Mouse (Mus musculus): ENCODE data around the gene Cul7. TPM values are rescaled to one million over a fixed set of nuclear protein-coding genes. Genes with fewer than 3 reads are reported as not detected.
A peak's percentile ranks its signal among the peaks of the same experiment; 100 is the strongest.

Cul7 gene
- polyA plus RNA-seq, 1 experiment from 2014 or later: 33.6 TPM

DNA sequence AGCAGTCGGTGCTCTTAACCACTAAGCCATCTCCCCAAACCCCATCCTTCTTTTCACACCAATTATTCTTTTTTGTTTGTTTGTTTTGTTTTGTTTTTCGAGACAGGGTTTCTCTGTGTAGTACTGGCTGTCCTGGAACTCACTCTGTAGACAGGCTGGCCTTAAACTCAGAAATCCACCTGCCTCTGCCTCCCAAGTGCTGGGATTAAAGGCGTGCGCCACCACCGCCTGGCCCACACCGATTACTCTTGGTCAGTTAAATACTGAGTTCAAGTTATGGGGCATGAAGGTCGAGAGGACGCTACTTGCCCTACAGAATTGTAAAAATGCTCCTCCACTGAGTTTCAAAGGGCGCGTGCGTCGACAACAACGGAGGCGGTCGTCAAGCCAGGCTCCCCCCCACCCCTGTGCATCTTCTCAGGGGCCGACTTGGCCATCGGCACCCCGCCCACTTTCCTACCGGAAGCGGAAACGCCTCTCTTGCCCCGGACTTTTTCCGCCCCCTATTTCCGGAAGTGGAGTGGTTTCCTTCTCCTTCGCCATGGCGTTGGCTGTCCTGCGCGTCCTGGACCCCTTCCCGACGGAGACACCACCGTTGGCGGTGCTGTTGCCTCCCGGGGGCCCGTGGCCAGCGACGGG lies 60.9 kb downstream of the Cul7 start, which contains the start of gene Pex6:
Gene Pex6, plus strand, starts transcription at position 505 of the 639 bp plus-strand sequence.
- 8% methylated on average over 36 of the region's 36 CpGs for WGBS (ENCODE audit: insufficient replicate concordance)
- H3K9ac ChIP-seq (ENCODE audit: low read depth, low read length): peak within 1 kb of the TSS; percentile 90
- H3K4me2 ChIP-seq: peak within 1 kb of the TSS; percentile 99
- no peaks in the 10 kb centered on the region for H3K27me3 ChIP-seq (ENCODE audit: control insufficient read depth, insufficient read depth, low read length)
- no peaks in the 10 kb centered on the region for H3K9me3 ChIP-seq (replicated peaks; ENCODE audit: control insufficient read depth, low read length)
- H3K4me3 ChIP-seq (ENCODE audit: low read depth, low read length): peak within 1 kb of the TSS; percentile 99
- H3K4me1 ChIP-seq (ENCODE audit: control insufficient read depth, insufficient read depth, low read length): peaks cover 14% of the 10 kb centered on the region
- H3K36me3 ChIP-seq (ENCODE audit: control insufficient read depth, insufficient read depth, low read length): peaks cover 12% of the 10 kb centered on the region
- H3K27ac ChIP-seq (ENCODE audit: low read depth, low read length): peak within 1 kb of the TSS; percentile 68
- peak; percentile 86 for ATAC-seq (replicated peaks; ENCODE audit: insufficient number of reproducible peaks, low FRiP score, low TSS enrichment)

DNA sequence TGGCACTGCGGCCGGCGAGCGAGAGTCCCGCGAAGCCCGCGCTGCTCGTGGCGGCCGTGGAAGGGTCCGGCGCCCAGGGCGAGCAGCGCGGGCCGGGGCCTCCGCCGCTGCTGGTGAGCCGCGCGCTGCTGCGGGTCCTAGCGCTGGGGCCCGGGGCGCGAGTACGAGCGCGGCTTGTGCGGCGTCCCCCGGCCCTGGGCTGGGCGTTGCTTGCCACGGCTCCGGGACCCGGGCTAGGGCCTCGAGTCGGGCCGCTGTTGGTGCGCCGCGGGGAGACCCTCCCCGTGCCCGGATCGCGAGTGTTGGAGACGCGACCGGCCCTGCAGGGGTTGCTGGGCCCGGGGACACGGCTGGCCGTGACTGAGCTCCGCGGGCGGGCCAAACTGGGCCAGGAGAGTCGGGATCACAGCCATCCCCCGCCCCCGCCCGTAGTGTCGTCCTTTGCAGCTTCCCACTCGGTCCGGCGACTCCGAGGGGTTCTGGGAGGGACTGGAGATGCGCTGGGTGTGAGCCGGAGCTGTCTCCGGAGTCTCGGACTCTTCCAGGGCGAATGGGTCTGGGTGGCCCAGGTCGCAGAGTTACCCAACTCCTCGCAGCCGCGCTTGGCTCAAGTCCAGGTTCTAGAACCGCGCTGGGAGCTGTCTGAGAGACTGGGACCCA lies 61.6 kb downstream of the Cul7 start:
- peak overlapping the region; percentile 99 for H3K4me3 ChIP-seq (ENCODE audit: low read depth, low read length)
- H3K9me3 ChIP-seq (replicated peaks; ENCODE audit: control insufficient read depth, low read length): no peaks in the 10 kb centered on the region
- H3K4me2 ChIP-seq: peak overlapping the region; percentile 99
- 0 out of 2 replicates have a peak, but pooled peaks have one; percentile 17 for ATAC-seq (replicated peaks; ENCODE audit: insufficient number of reproducible peaks, low FRiP score, low TSS enrichment)
- no peaks in the 10 kb centered on the region for H3K27me3 ChIP-seq (ENCODE audit: control insufficient read depth, insufficient read depth, low read length)
- peaks cover 15% of the 10 kb centered on the region for H3K36me3 ChIP-seq (ENCODE audit: control insufficient read depth, insufficient read depth, low read length)
- under 1% methylated on average over 73 of the region's 76 CpGs for WGBS (ENCODE audit: insufficient replicate concordance)
- peak overlapping the region; percentile 90 for H3K9ac ChIP-seq (ENCODE audit: low read depth, low read length)
- peak overlapping the region; percentile 68 for H3K27ac ChIP-seq (ENCODE audit: low read depth, low read length)
- peaks cover 11% of the 10 kb centered on the region for H3K4me1 ChIP-seq (ENCODE audit: control insufficient read depth, insufficient read depth, low read length)

DNA sequence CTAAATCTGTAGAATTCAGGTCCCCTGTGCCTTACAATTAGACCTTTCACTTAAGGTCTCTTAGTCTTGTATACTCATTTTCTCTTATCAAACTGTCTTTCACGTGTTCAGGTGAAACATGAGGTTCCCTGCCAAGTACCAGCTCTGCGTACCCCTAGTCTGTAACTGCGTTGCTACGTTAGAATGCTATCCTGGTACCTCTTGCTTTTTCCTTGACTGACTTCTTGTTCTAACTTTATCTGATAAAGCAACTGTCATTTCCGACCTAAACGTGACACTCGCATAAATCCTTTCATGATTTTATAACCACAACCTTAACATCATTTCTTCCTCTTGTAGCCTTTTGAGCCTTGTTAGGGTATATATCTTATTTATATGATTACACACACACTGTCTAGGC lies 62.3 kb downstream of the Cul7 start:
- Histone ChIP-seq H3K4me1 (ENCODE audit: control insufficient read depth, insufficient read depth, low read length) (peaks cover 11% of the 10 kb centered on the region), H3K36me3 (ENCODE audit: control insufficient read depth, insufficient read depth, low read length) (peaks cover 15% of the 10 kb centered on the region), H3K27me3 (ENCODE audit: control insufficient read depth, insufficient read depth, low read length) (no peaks in the 10 kb centered on the region), H3K4me3 (ENCODE audit: low read depth, low read length) (peak overlapping the region; percentile 99), H3K9me3 (replicated peaks; ENCODE audit: control insufficient read depth, low read length) (no peaks in the 10 kb centered on the region), H3K4me2 (peak overlapping the region; percentile 99), H3K27ac (ENCODE audit: low read depth, low read length) (no peak overlapping the region; the same call in 1 of the 2 replicates), H3K9ac (ENCODE audit: low read depth, low read length) (peak overlapping the region; percentile 90)
- no peak for ATAC-seq (replicated peaks; ENCODE audit: insufficient number of reproducible peaks, low FRiP score, low TSS enrichment)
- WGBS (ENCODE audit: insufficient replicate concordance): 62% methylated on average over 7 of the region's 7 CpGs

- Histone ChIP-seq H3K9ac (ENCODE audit: low read depth, low read length) (no peak overlapping the region), H3K36me3 (ENCODE audit: control insufficient read depth, insufficient read depth, low read length) (peaks cover 15% of the 10 kb centered on the region), H3K4me1 (ENCODE audit: control insufficient read depth, insufficient read depth, low read length) (peaks cover 11% of the 10 kb centered on the region), H3K4me2 (no peak overlapping the region), H3K27me3 (ENCODE audit: control insufficient read depth, insufficient read depth, low read length) (no peaks in the 10 kb centered on the region), H3K9me3 (replicated peaks; ENCODE audit: control insufficient read depth, low read length) (no peaks in the 10 kb centered on the region), H3K4me3 (ENCODE audit: low read depth, low read length) (no peak overlapping the region), H3K27ac (ENCODE audit: low read depth, low read length) (no peak overlapping the region)
- ATAC-seq (replicated peaks; ENCODE audit: insufficient number of reproducible peaks, low FRiP score, low TSS enrichment): no peak
- 89% methylated on average over 9 of the region's 9 CpGs for WGBS (ENCODE audit: insufficient replicate concordance)
Observed at GRCm38 (mm10) chr17:46713849-46714248, 63.7 kb downstream of the Cul7 start.

Other genes starting within 250 kb of the Cul7 start
- 0.39 and 0.97 TPM in 2 replicates for gene Crip3, start 221.4 kb upstream of the Cul7 start, polyA plus RNA-seq (2014; fragmentation: Nextera tagmentation; extraction: Ambion mirVana)
- 0.20 TPM in 1 of 2 replicates, not detected in the other for gene Slc22a7, start 211.9 kb upstream of the Cul7 start, polyA plus RNA-seq (2014; fragmentation: Nextera tagmentation; extraction: Ambion mirVana)
- 0.04 and 0.07 TPM in 2 replicates for gene Ttbk1, start 162.7 kb upstream of the Cul7 start, polyA plus RNA-seq (2014; fragmentation: Nextera tagmentation; extraction: Ambion mirVana)
- 27.9 and 28.4 TPM in 2 replicates for gene Dnph1, start 153.6 kb upstream of the Cul7 start, polyA plus RNA-seq (2014; fragmentation: Nextera tagmentation; extraction: Ambion mirVana)
- gene Cul9, start 103.9 kb upstream of the Cul7 start, polyA plus RNA-seq (2014; fragmentation: Nextera tagmentation; extraction: Ambion mirVana): 2.5 and 4.4 TPM in 2 replicates
- 14.6 and 15.0 TPM in 2 replicates for gene Srf, start 94.2 kb upstream of the Cul7 start, polyA plus RNA-seq (2014; fragmentation: Nextera tagmentation; extraction: Ambion mirVana)
- 18.8 and 22.8 TPM in 2 replicates for gene Ptk7, start 20.8 kb upstream of the Cul7 start, polyA plus RNA-seq (2014; fragmentation: Nextera tagmentation; extraction: Ambion mirVana)
- 16.5 and 18.0 TPM in 2 replicates for gene Klc4, start 4.3 kb upstream of the Cul7 start, polyA plus RNA-seq (2014; fragmentation: Nextera tagmentation; extraction: Ambion mirVana)
- gene Mrpl2, start 4.1 kb upstream of the Cul7 start, polyA plus RNA-seq (2014; fragmentation: Nextera tagmentation; extraction: Ambion mirVana): 110 and 119 TPM in 2 replicates
- gene Rrp36, start 24.0 kb downstream of the Cul7 start, polyA plus RNA-seq (2014; fragmentation: Nextera tagmentation; extraction: Ambion mirVana): 37.0 and 40.8 TPM in 2 replicates
- gene Mea1, start 28.5 kb downstream of the Cul7 start, polyA plus RNA-seq (2014; fragmentation: Nextera tagmentation; extraction: Ambion mirVana): 142 and 154 TPM in 2 replicates
- gene Klhdc3, start 30.6 kb downstream of the Cul7 start, polyA plus RNA-seq (2014; fragmentation: Nextera tagmentation; extraction: Ambion mirVana): 117 and 143 TPM in 2 replicates
- 52.5 and 63.6 TPM in 2 replicates for gene Ppp2r5d, start 54.8 kb downstream of the Cul7 start, polyA plus RNA-seq (2014; fragmentation: Nextera tagmentation; extraction: Ambion mirVana)
- 9.0 and 9.7 TPM in 2 replicates for gene Pex6, start 61.1 kb downstream of the Cul7 start, polyA plus RNA-seq (2014; fragmentation: Nextera tagmentation; extraction: Ambion mirVana)
- gene Gnmt, start 78.8 kb downstream of the Cul7 start, polyA plus RNA-seq (2014; fragmentation: Nextera tagmentation; extraction: Ambion mirVana): 0.61 and 1.0 TPM in 2 replicates
- 46.5 and 51.9 TPM in 2 replicates for gene Cnpy3, start 101.9 kb downstream of the Cul7 start, polyA plus RNA-seq (2014; fragmentation: Nextera tagmentation; extraction: Ambion mirVana)
- 0.24 and 0.34 TPM in 2 replicates for gene Ptcra, start 113.4 kb downstream of the Cul7 start, polyA plus RNA-seq (2014; fragmentation: Nextera tagmentation; extraction: Ambion mirVana)
- 43.9 and 45.3 TPM in 2 replicates for gene 2310039H08Rik, start 122.3 kb downstream of the Cul7 start, polyA plus RNA-seq (2014; fragmentation: Nextera tagmentation; extraction: Ambion mirVana)
- 115 and 116 TPM in 2 replicates for gene Rpl7l1, start 132.3 kb downstream of the Cul7 start, polyA plus RNA-seq (2014; fragmentation: Nextera tagmentation; extraction: Ambion mirVana)
- gene Bicral, start 208.1 kb downstream of the Cul7 start, polyA plus RNA-seq (2014; fragmentation: Nextera tagmentation; extraction: Ambion mirVana): 4.1 and 4.9 TPM in 2 replicates
- gene Tbcc, start 240.3 kb downstream of the Cul7 start, polyA plus RNA-seq (2014; fragmentation: Nextera tagmentation; extraction: Ambion mirVana): 53.4 and 54.1 TPM in 2 replicates

Data from heart, embryonic 11.5 days (tissue).